Mouse (Mus musculus): ENCODE results near the gene Nfix. TPM values are rescaled to one million over a fixed set of nuclear protein-coding genes. Genes with fewer than 3 reads are reported as not detected.

Nfix gene
- total and polyA plus RNA-seq, 2 experiments from 2014 or later, result 53.7 to 62.5 TPM

GRCm38 (mm10) chr8:84660819-84661457 is 139.2 kb downstream of the Nfix start:
- H3K36me3 ChIP-seq (ENCODE audit: insufficient read depth, low read length), result no peaks in the 10 kb centered on the region
- no peak overlapping the region for H3K27ac ChIP-seq (ENCODE audit: low read depth, low read length)
- peak overlapping the region; percentile 73 for H3K4me2 ChIP-seq (ENCODE audit: low read depth, low read length, poor library complexity, severe bottlenecking)
- ATAC-seq (ENCODE audit: low FRiP score) (no peak), DNase-seq (ENCODE audit: low spot score) (no peak)
- H3K9me3 ChIP-seq (ENCODE audit: low read length), result no peaks in the 10 kb centered on the region
- peaks cover 8% of the 10 kb centered on the region; the same call in 1 of the 2 replicates for H3K4me1 ChIP-seq (ENCODE audit: insufficient read depth, low read length)
- no peak for TF ChIP-seq CTCF (IDR thresholded peaks at IDR 0.05)
- no peak overlapping the region for H3K9ac ChIP-seq (replicated peaks; ENCODE audit: low read length, poor library complexity, severe bottlenecking)
- H3K4me3 ChIP-seq (ENCODE audit: low read depth, low read length), result peak overlapping the region; percentile 52
- H3K27me3 ChIP-seq (ENCODE audit: insufficient read depth, low read length), result peaks cover 9% of the 10 kb centered on the region; the same call in 1 of the 2 replicates
- WGBS, result 5% methylated on average over 20 of the region's 20 CpGs

- no peak overlapping the region for H3K9ac ChIP-seq (replicated peaks; ENCODE audit: low read length, poor library complexity, severe bottlenecking)
- peak; percentile 8 for DNase-seq (ENCODE audit: low spot score)
- no peaks in the 10 kb centered on the region for H3K36me3 ChIP-seq (ENCODE audit: insufficient read depth, low read length)
- TF ChIP-seq CTCF (IDR thresholded peaks at IDR 0.05), result no peak
- no peak for ATAC-seq (ENCODE audit: low FRiP score)
- 0 out of 2 replicates have a peak overlapping the region, but pooled peaks have one; percentile 18 for H3K27ac ChIP-seq (ENCODE audit: low read depth, low read length)
- H3K9me3 ChIP-seq (ENCODE audit: low read length), result no peaks in the 10 kb centered on the region
- peak overlapping the region; percentile 73 for H3K4me2 ChIP-seq (ENCODE audit: low read depth, low read length, poor library complexity, severe bottlenecking)
- WGBS, result 9% methylated on average over 33 of the region's 33 CpGs
- H3K4me3 ChIP-seq (ENCODE audit: low read depth, low read length), result peak overlapping the region; percentile 52
- peaks cover 9% of the 10 kb centered on the region; the same call in 1 of the 2 replicates for H3K27me3 ChIP-seq (ENCODE audit: insufficient read depth, low read length)
- peaks cover 11% of the 10 kb centered on the region; the same call in 1 of the 2 replicates for H3K4me1 ChIP-seq (ENCODE audit: insufficient read depth, low read length)
These were observed 140.0 kb downstream of the Nfix start for GRCm38 (mm10) chr8:84659936-84660818.

- Histone ChIP-seq H3K27ac (ENCODE audit: low read depth, low read length) (no peak overlapping the region), H3K36me3 (ENCODE audit: insufficient read depth, low read length) (no peaks in the 10 kb centered on the region), H3K9me3 (ENCODE audit: low read length) (no peaks in the 10 kb centered on the region), H3K4me1 (ENCODE audit: insufficient read depth, low read length) (peaks cover 11% of the 10 kb centered on the region; the same call in 1 of the 2 replicates), H3K27me3 (ENCODE audit: insufficient read depth, low read length) (peaks cover 9% of the 10 kb centered on the region; the same call in 1 of the 2 replicates), H3K4me2 (ENCODE audit: low read depth, low read length, poor library complexity, severe bottlenecking) (no peak overlapping the region), H3K9ac (replicated peaks; ENCODE audit: low read length, poor library complexity, severe bottlenecking) (no peak overlapping the region), H3K4me3 (ENCODE audit: low read depth, low read length) (no peak overlapping the region)
- DNase-seq (ENCODE audit: low spot score) (no peak), ATAC-seq (ENCODE audit: low FRiP score) (no peak)
- whole genome bisulfite sequencing, result 58% methylated on average over 1 of the region's 1 CpGs
- TF ChIP-seq CTCF (IDR thresholded peaks at IDR 0.05), result no peak
These were observed 141.2 kb downstream of the Nfix start for GRCm38 (mm10) chr8:84658951-84659350.

- no peak overlapping the region for H3K4me3 ChIP-seq (ENCODE audit: low read depth, low read length)
- WGBS, result 41% methylated on average over 4 of the region's 4 CpGs
- peaks cover 11% of the 10 kb centered on the region; the same call in 1 of the 2 replicates for H3K4me1 ChIP-seq (ENCODE audit: insufficient read depth, low read length)
- no peak overlapping the region for H3K27ac ChIP-seq (ENCODE audit: low read depth, low read length)
- H3K27me3 ChIP-seq (ENCODE audit: insufficient read depth, low read length), result peaks cover 9% of the 10 kb centered on the region; the same call in 1 of the 2 replicates
- no peak overlapping the region for H3K4me2 ChIP-seq (ENCODE audit: low read depth, low read length, poor library complexity, severe bottlenecking)
- DNase-seq (ENCODE audit: low spot score) (no peak), ATAC-seq (ENCODE audit: low FRiP score) (no peak)
- no peak overlapping the region for H3K9ac ChIP-seq (replicated peaks; ENCODE audit: low read length, poor library complexity, severe bottlenecking)
- no peaks in the 10 kb centered on the region for H3K36me3 ChIP-seq (ENCODE audit: insufficient read depth, low read length)
- no peak for TF ChIP-seq CTCF (IDR thresholded peaks at IDR 0.05)
- no peaks in the 10 kb centered on the region for H3K9me3 ChIP-seq (ENCODE audit: low read length)
These were observed 142.5 kb downstream of the Nfix start for GRCm38 (mm10) chr8:84657680-84658079.

- no peak overlapping the region for H3K4me3 ChIP-seq (ENCODE audit: low read depth, low read length)
- no peaks in the 10 kb centered on the region for H3K36me3 ChIP-seq (ENCODE audit: insufficient read depth, low read length)
- peaks cover 9% of the 10 kb centered on the region; the same call in 1 of the 2 replicates for H3K27me3 ChIP-seq (ENCODE audit: insufficient read depth, low read length)
- H3K4me2 ChIP-seq (ENCODE audit: low read depth, low read length, poor library complexity, severe bottlenecking), result no peak overlapping the region
- H3K27ac ChIP-seq (ENCODE audit: low read depth, low read length), result no peak overlapping the region
- ATAC-seq (ENCODE audit: low FRiP score) (no peak), DNase-seq (ENCODE audit: low spot score) (no peak)
- TF ChIP-seq CTCF (IDR thresholded peaks at IDR 0.05), result no peak
- peaks cover 11% of the 10 kb centered on the region; the same call in 1 of the 2 replicates for H3K4me1 ChIP-seq (ENCODE audit: insufficient read depth, low read length)
- no peak overlapping the region for H3K9ac ChIP-seq (replicated peaks; ENCODE audit: low read length, poor library complexity, severe bottlenecking)
- no peaks in the 10 kb centered on the region for H3K9me3 ChIP-seq (ENCODE audit: low read length)
These were observed 142.9 kb downstream of the Nfix start for GRCm38 (mm10) chr8:84657203-84657602.
